Mouse (Mus musculus) hindbrain, embryonic 12.5 days (tissue): ENCODE data around the gene Tuba1c. TPM values are rescaled to one million over a fixed set of nuclear protein-coding genes. Genes with fewer than 3 reads are reported as not detected.

Experiments used
- ATAC-seq: fragments of 200-750 bp; cut with Nextera tagmentation; 2 replicates; pipeline ENCODE4 v1.8.0; 2017; ENCODE audit warnings: moderate TSS enrichment; ENCODE audit not compliant: low FRiP score
- H3K27ac ChIP-seq: fragments of 300-500 bp; sonication (generic); 2 replicates; pipeline ENCODE4 v1.5.1; 2016; ENCODE audit warnings: mild to moderate bottlenecking
- H3K27me3 ChIP-seq: fragments of 300-500 bp; sonication (generic); 2 replicates; pipeline ENCODE4 v1.6.1; 2016; ENCODE audit warnings: mild to moderate bottlenecking
- H3K36me3 ChIP-seq: fragments of 300-500 bp; sonication (generic); 2 replicates; pipeline ENCODE4 v1.6.1; 2016; ENCODE audit warnings: mild to moderate bottlenecking
- H3K4me1 ChIP-seq: fragments of 300-500 bp; sonication (generic); 2 replicates; pipeline ENCODE4 v1.6.1; 2016
- H3K4me2 ChIP-seq: fragments of 300-500 bp; sonication (generic); replicated peaks from 2 replicates; pipeline ENCODE4 v1.6.1; 2016; ENCODE audit warnings: mild to moderate bottlenecking
- H3K4me3 ChIP-seq: fragments of 300-500 bp; sonication (generic); 2 replicates; pipeline ENCODE4 v1.5.1; 2016; ENCODE audit warnings: mild to moderate bottlenecking
- H3K9ac ChIP-seq: fragments of 300-500 bp; sonication (generic); 2 replicates; pipeline ENCODE4 v1.6.1; 2016; ENCODE audit warnings: mild to moderate bottlenecking, moderate library complexity
- H3K9me3 ChIP-seq: fragments of 300-500 bp; sonication (generic); replicated peaks from 2 replicates; pipeline ENCODE4 v1.6.1; 2016; ENCODE audit warnings: mild to moderate bottlenecking
- WGBS: fragments of 180-500 bp; shearing (Covaris S2); methylation state at CpG from one replicate; pipeline ENCODE4 v1.1.7; 2016; 5-methylcytosine and 5-hydroxymethylcytosine counted together
- polyA plus RNA-seq: library from polyadenylated mRNA; unstranded; fragments of >200 nt; fragmentation: Nextera tagmentation; extraction: Ambion mirVana; gene quantifications from 2 replicates; pipeline ENCODE4 v1.2.1, GENCODE M21; 2016

Gene Tuba1c
- polyA plus RNA-seq, 1 experiment from 2014 or later = 72.4 TPM

GRCm38 (mm10) chr15:99000535-99001283, 29.0 kb upstream of the Tuba1c start:
- Histone ChIP-seq H3K27me3 (0 out of 2 replicates have a peak, but pooled peaks cover 5% of the 10 kb centered on the region), H3K4me2 (peak overlapping the region; percentile 43; the same call in 1 of the 2 replicates), H3K36me3 (no peaks in the 10 kb centered on the region), H3K4me3 (no peak overlapping the region), H3K9ac (no peak overlapping the region), H3K4me1 (peaks cover 22% of the 10 kb centered on the region), H3K27ac (peak overlapping the region; percentile 48; the same call in 1 of the 2 replicates), H3K9me3 (0 out of 2 replicates have a peak, but pooled peaks cover 5% of the 10 kb centered on the region)
- WGBS = 44% methylated on average over 14 of the region's 14 CpGs
- no peak for ATAC-seq

- Histone ChIP-seq H3K4me1 (peaks cover 22% of the 10 kb centered on the region), H3K4me3 (peak overlapping the region; percentile 6), H3K27ac (peak overlapping the region; percentile 48; the same call in 1 of the 2 replicates), H3K27me3 (0 out of 2 replicates have a peak, but pooled peaks cover 5% of the 10 kb centered on the region), H3K36me3 (no peaks in the 10 kb centered on the region), H3K9ac (peak overlapping the region; percentile 24; the same call in 1 of the 2 replicates), H3K4me2 (peak overlapping the region; percentile 43), H3K9me3 (0 out of 2 replicates have a peak, but pooled peaks cover 5% of the 10 kb centered on the region)
- ATAC-seq = peak; percentile 41; the same call in 1 of the 2 replicates
- WGBS = 9% methylated on average over 17 of the region's 17 CpGs
Observed at GRCm38 (mm10) chr15:99001451-99001931, 28.2 kb upstream of the Tuba1c start.

- Histone ChIP-seq H3K27ac (no peak overlapping the region), H3K27me3 (0 out of 2 replicates have a peak, but pooled peaks cover 5% of the 10 kb centered on the region), H3K9me3 (0 out of 2 replicates have a peak, but pooled peaks cover 5% of the 10 kb centered on the region), H3K9ac (no peak overlapping the region), H3K4me3 (no peak overlapping the region), H3K4me1 (peaks cover 15% of the 10 kb centered on the region), H3K36me3 (no peaks in the 10 kb centered on the region), H3K4me2 (no peak overlapping the region)
- no peak for ATAC-seq
- WGBS = 95% methylated on average over 5 of the region's 5 CpGs
Observed at GRCm38 (mm10) chr15:99003600-99003999, 26.1 kb upstream of the Tuba1c start.

- no peaks in the 10 kb centered on the region for H3K4me1 ChIP-seq
- 75% methylated on average over 6 of the region's 6 CpGs for WGBS
- H3K9ac ChIP-seq = no peak overlapping the region
- no peaks in the 10 kb centered on the region for H3K27me3 ChIP-seq
- no peaks in the 10 kb centered on the region for H3K36me3 ChIP-seq
- no peak overlapping the region for H3K27ac ChIP-seq
- no peak for ATAC-seq
- 0 out of 2 replicates have a peak, but pooled peaks cover under 1% of the 10 kb centered on the region for H3K9me3 ChIP-seq
- H3K4me3 ChIP-seq = no peak overlapping the region
- H3K4me2 ChIP-seq = no peak overlapping the region
Observed at GRCm38 (mm10) chr15:99008801-99009241, 20.9 kb upstream of the Tuba1c start.

- no peak for ATAC-seq
- Histone ChIP-seq H3K4me1 (no peaks in the 10 kb centered on the region), H3K9ac (no peak overlapping the region), H3K27ac (no peak overlapping the region), H3K4me3 (no peak overlapping the region), H3K9me3 (no peaks in the 10 kb centered on the region), H3K4me2 (no peak overlapping the region), H3K36me3 (no peaks in the 10 kb centered on the region), H3K27me3 (no peaks in the 10 kb centered on the region)
- WGBS = 77% methylated on average over 2 of the region's 2 CpGs
Observed at GRCm38 (mm10) chr15:99010896-99011295, 18.8 kb upstream of the Tuba1c start.

- no peak for ATAC-seq
- Histone ChIP-seq H3K9ac (no peak overlapping the region), H3K36me3 (no peaks in the 10 kb centered on the region)
Observed at GRCm38 (mm10) chr15:99011946-99012345, 17.7 kb upstream of the Tuba1c start.

GRCm38 (mm10) chr15:99014496-99015030, 15.1 kb upstream of the Tuba1c start:
- Histone ChIP-seq H3K27me3 (no peaks in the 10 kb centered on the region), H3K4me2 (no peak overlapping the region), H3K27ac (no peak overlapping the region), H3K9ac (no peak overlapping the region), H3K4me1 (peaks cover 3% of the 10 kb centered on the region; the same call in 1 of the 2 replicates), H3K4me3 (no peak overlapping the region), H3K9me3 (no peaks in the 10 kb centered on the region), H3K36me3 (no peaks in the 10 kb centered on the region)
- ATAC-seq = no peak
- WGBS = 74% methylated on average over 9 of the region's 9 CpGs

More at GRCm38 (mm10) chr15:99011946-99012345, 17.7 kb upstream of the Tuba1c start:
- WGBS = 80% methylated on average over 3 of the region's 3 CpGs
- no peak overlapping the region for H3K4me2 ChIP-seq
- no peaks in the 10 kb centered on the region for H3K9me3 ChIP-seq
- no peak overlapping the region for H3K4me3 ChIP-seq
- H3K27ac ChIP-seq = no peak overlapping the region
- H3K4me1 ChIP-seq = no peaks in the 10 kb centered on the region
- no peaks in the 10 kb centered on the region for H3K27me3 ChIP-seq

GRCm38 (mm10) chr15:99017355-99017761, 12.3 kb upstream of the Tuba1c start:
- peaks cover 5% of the 10 kb centered on the region for H3K9me3 ChIP-seq
- H3K27me3 ChIP-seq = no peaks in the 10 kb centered on the region
- WGBS = 84% methylated on average over 8 of the region's 8 CpGs
- H3K4me2 ChIP-seq = no peak overlapping the region
- H3K9ac ChIP-seq = no peak overlapping the region
- peaks cover 3% of the 10 kb centered on the region; the same call in 1 of the 2 replicates for H3K4me1 ChIP-seq
- H3K4me3 ChIP-seq = no peak overlapping the region
- no peaks in the 10 kb centered on the region for H3K36me3 ChIP-seq
- ATAC-seq = no peak
- peak overlapping the region; percentile 35; the same call in 1 of the 2 replicates for H3K27ac ChIP-seq

- no peak for ATAC-seq
- no peak overlapping the region for H3K4me2 ChIP-seq
- H3K27me3 ChIP-seq = no peaks in the 10 kb centered on the region
- no peak overlapping the region for H3K4me3 ChIP-seq
- H3K9ac ChIP-seq = no peak overlapping the region
- H3K27ac ChIP-seq = peak overlapping the region; percentile 35; the same call in 1 of the 2 replicates
- H3K9me3 ChIP-seq = peaks cover 5% of the 10 kb centered on the region
- peaks cover 3% of the 10 kb centered on the region; the same call in 1 of the 2 replicates for H3K4me1 ChIP-seq
- H3K36me3 ChIP-seq = no peaks in the 10 kb centered on the region
- 57% methylated on average over 9 of the region's 9 CpGs for WGBS
Observed at GRCm38 (mm10) chr15:99017986-99018385, 11.7 kb upstream of the Tuba1c start.

GRCm38 (mm10) chr15:99018630-99019029, 11.1 kb upstream of the Tuba1c start:
- H3K27me3 ChIP-seq = no peaks in the 10 kb centered on the region

GRCm38 (mm10) chr15:99019436-99019835, 10.3 kb upstream of the Tuba1c start:
- Histone ChIP-seq H3K27me3 (no peaks in the 10 kb centered on the region), H3K27ac (no peak overlapping the region), H3K9ac (no peak overlapping the region), H3K4me3 (no peak overlapping the region), H3K4me1 (peaks cover 3% of the 10 kb centered on the region; the same call in 1 of the 2 replicates), H3K36me3 (no peaks in the 10 kb centered on the region), H3K9me3 (peaks cover 5% of the 10 kb centered on the region), H3K4me2 (no peak overlapping the region)
- 62% methylated on average over 8 of the region's 8 CpGs for WGBS
- ATAC-seq = no peak

More at GRCm38 (mm10) chr15:99018630-99019029, 11.1 kb upstream of the Tuba1c start:
- H3K9me3 ChIP-seq = peaks cover 5% of the 10 kb centered on the region
- no peak overlapping the region for H3K4me3 ChIP-seq
- H3K4me1 ChIP-seq = peaks cover 3% of the 10 kb centered on the region; the same call in 1 of the 2 replicates
- WGBS = 89% methylated on average over 4 of the region's 4 CpGs
- H3K27ac ChIP-seq = no peak overlapping the region
- no peak for ATAC-seq
- no peak overlapping the region for H3K9ac ChIP-seq
- no peak overlapping the region for H3K4me2 ChIP-seq
- H3K36me3 ChIP-seq = no peaks in the 10 kb centered on the region

GRCm38 (mm10) chr15:99020171-99020570, 9.5 kb upstream of the Tuba1c start:
- Histone ChIP-seq H3K27ac (no peak overlapping the region), H3K9ac (no peak overlapping the region), H3K9me3 (peaks cover 5% of the 10 kb centered on the region), H3K4me3 (no peak overlapping the region), H3K4me1 (peaks cover 3% of the 10 kb centered on the region; the same call in 1 of the 2 replicates), H3K36me3 (no peaks in the 10 kb centered on the region), H3K4me2 (no peak overlapping the region), H3K27me3 (no peaks in the 10 kb centered on the region)
- no peak for ATAC-seq
- 91% methylated on average over 4 of the region's 4 CpGs for WGBS
